Mouse (Mus musculus) spleen, postnatal 14 days (tissue): ENCODE results near the gene Rbmxl1.
"Not testable (repeated sequence)": the region's sequence is repeated elsewhere in the genome, so short reads cannot be mapped to it uniquely, and the experiment has no call there.

Source experiments
- DNase-seq, 2 experiments: peaks; one replicate each; pipeline ENCODE4 v3.0.0; 2021 to 2022; ENCODE audit warnings: low spot score in 2 of 2

Rbmxl1 gene

GRCm38 (mm10) chr8:78508719-78509272 lies at the start of gene Rbmxl1:
Gene Rbmxl1, minus strand, starts transcription at chr8:78508898.
- DNase-seq, result peak; percentile 84 to 91

GRCm38 (mm10) chr8:78556773-78557434 lies 48.2 kb upstream of the Rbmxl1 start:
- no peak for DNase-seq

- DNase-seq, result no peak
These were observed 47.1 kb upstream of the Rbmxl1 start for GRCm38 (mm10) chr8:78555817-78556216.

DNA sequence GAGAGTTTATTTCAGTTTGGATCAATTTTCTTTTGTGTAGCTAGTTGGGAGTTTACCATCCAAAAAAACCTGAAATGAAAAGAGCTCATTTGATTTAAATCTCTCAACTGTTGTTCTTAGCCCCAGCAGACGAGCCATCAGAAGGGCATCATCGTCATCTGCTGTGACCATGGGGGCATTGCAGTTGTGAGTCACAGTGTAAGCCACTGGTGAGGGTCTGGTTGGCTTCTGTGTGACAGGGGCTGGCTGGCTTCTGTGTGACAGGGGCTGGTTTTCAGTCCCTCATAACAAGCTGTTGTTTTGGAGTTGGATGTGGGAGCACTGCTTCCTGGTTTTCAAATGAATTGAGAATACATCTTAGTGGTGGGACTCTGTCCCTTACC lies 42.0 kb upstream of the Rbmxl1 start:
- DNase-seq, result no peak

DNA sequence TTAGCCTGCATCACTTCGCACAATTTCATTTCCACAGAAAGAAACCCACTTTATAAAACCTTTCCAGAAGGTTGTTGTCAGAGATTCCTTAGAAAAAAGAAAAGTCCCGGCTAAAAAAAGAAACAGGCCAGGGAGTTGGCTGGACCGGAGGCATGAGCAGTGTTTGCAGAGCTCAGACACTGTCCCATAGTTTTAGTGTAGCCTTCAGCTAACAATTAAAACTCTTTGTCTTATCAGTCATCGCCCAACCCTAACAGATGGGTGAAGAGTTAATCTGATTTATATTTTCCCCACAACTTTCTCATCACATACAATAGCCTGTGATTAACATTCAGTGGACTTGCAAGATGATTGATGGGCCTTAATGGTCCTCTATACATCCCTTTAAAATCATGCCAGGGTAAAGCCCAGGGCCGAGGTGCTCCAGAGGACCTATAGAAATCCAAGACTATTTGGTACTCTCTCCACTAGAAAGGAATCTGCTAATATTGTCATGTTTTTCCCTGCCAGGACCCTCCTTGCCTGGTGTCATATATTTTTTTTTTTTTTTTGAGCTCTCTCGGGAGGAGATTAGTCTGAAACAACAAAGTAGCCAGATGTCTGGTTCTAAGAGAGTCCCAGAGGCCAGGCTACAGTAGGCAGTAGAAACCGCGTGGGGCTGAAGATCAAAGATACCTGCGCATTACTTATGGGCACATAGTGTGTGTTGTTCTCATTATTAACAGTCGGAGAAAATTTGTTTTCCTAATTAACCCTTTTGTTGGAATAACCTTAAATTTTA lies 41.5 kb upstream of the Rbmxl1 start:
- DNase-seq, result no peak

DNA sequence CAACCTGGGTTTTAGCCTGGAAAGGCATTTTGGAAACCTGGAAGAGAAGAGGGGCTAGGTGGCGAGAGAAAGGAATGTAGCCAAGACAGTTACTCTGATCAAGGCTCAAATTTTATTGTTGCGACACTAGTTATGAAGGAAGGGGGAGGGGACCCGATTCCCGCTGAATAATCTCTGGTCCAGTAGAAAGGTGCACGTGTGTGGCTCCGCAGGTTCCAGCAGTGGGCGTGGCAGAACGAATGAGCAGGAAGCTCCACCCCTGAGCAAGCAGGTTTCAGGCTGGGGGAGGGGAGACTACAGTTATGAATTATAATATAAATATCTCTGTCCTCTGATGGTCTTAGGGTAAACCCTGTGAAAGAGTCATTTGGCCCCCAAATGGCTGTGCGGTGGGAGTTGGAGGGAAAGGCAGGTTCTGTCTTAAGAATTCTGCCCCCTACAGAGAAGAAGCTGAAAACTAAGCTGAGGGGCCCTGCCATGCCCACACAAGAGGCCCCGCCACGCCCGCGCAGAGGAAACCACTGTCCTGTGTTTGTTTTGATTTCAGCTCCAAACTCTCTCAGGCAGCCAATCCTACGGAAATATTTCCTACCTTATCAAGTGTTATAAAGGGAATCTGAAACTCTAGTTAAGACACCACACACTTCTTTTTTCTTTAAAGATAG lies 36.6 kb upstream of the Rbmxl1 start:
- DNase-seq, result not testable (repeated sequence)

GRCm38 (mm10) chr8:78544545-78544944 lies 35.8 kb upstream of the Rbmxl1 start:
- DNase-seq, result no peak

GRCm38 (mm10) chr8:78543621-78544020 lies 34.9 kb upstream of the Rbmxl1 start:
- DNase-seq, result no peak

DNA sequence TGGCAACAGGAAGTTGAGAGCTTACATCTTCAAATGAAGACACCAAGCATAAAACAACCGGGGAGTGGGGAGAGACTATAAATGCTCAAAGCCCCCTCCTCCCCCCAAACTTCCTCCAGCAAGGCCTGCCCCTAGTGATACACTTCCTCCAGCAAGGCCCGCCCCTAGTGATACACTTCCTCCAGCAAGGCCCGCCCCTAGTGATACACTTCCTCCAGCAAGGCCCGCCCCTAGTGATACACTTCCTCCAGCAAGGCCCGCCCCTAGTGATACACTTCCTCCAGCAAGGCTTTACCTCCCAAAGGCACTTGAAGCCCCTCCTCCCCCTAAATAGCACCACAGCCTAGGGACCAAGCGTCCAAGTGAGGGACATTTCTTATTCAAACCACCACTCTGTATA lies 34.0 kb upstream of the Rbmxl1 start:
- not testable (repeated sequence) for DNase-seq

DNA sequence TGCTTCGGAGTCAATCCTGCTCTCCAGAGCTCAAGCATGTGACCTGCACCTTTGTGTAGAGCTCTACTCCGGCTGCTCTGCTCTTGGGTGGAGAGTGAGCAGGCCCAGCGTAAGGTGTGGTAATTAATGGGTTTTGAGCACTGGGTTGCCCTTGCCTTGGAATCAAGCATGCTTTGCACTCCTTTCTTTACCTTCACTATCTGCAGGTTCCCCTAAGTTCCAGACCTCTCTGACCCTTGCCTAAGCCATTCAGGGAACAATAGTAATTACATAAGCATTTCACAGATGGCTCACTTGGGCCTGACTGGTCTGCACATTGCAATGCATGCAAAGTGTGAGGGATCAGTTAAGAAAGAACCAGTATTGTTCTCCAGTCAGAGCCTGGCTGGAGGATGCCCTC lies 29.1 kb upstream of the Rbmxl1 start:
- no peak for DNase-seq

GRCm38 (mm10) chr8:78536716-78537115 lies 28.0 kb upstream of the Rbmxl1 start:
- no peak for DNase-seq

DNA sequence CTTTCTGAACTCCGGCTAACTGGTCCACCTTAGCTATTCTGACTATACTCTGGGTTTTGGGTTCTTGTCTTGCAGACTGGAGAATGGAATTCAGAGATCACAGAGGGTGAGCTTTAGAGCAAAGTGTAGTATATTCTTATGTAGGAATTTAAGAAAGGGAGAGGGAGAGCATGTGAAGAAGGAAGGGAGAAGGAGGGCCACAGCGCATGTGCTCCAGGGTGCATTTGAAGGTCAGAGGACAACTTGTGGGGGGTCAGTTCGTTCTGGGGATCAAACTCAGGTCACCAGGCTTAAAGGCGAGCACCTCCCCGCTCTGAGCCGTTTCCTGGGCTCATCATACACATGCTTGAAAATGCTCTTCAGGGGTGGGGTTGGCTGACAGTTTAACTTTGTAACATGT lies 25.3 kb upstream of the Rbmxl1 start:
- DNase-seq, result no peak

DNA sequence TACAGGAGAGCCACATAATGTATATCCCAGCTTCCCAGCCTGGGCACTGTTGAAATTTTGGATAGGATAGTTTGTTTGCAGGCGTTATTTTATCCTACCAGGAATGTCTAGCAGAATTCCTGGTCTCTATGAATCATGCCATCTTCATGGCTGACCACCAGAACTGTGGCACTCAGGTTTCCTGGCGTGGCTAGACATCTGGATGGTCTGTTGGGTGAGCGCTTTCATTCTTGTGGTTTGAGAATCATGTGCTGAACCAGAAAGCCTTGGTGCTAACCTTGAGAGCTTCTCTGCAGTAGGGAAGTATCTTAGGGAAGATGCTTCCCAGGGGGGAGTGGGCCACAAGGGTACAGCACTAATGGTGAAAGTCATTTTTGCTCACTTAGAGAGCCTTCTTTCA lies 6.4 kb upstream of the Rbmxl1 start:
- no peak for DNase-seq

- DNase-seq, result no peak
These were observed 6.0 kb upstream of the Rbmxl1 start for GRCm38 (mm10) chr8:78514706-78515105.

- no peak for DNase-seq
These were observed 4.4 kb upstream of the Rbmxl1 start for GRCm38 (mm10) chr8:78513106-78513505.

- DNase-seq, result no peak
These were observed 2.2 kb upstream of the Rbmxl1 start for GRCm38 (mm10) chr8:78510926-78511325.

DNA sequence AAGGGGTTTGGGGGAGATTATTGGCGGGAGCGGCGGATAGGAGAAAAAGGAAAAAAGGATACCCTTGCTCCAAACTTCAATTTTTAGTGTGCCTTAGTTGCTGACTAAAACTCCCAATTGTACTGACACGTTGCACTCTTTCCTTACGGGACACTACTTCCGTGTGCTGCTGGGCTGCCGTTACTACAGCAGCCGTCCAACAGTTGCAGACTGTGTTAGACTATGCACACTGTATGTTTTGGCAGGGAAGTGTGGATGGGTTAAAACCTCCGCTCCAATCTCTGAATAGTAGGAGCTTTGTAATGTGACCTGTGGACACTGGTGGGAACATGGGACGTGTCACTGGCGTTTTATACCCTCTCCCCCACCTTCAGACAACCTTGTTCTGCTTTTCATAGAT lies 1.4 kb upstream of the Rbmxl1 start:
- DNase-seq, result no peak

DNA sequence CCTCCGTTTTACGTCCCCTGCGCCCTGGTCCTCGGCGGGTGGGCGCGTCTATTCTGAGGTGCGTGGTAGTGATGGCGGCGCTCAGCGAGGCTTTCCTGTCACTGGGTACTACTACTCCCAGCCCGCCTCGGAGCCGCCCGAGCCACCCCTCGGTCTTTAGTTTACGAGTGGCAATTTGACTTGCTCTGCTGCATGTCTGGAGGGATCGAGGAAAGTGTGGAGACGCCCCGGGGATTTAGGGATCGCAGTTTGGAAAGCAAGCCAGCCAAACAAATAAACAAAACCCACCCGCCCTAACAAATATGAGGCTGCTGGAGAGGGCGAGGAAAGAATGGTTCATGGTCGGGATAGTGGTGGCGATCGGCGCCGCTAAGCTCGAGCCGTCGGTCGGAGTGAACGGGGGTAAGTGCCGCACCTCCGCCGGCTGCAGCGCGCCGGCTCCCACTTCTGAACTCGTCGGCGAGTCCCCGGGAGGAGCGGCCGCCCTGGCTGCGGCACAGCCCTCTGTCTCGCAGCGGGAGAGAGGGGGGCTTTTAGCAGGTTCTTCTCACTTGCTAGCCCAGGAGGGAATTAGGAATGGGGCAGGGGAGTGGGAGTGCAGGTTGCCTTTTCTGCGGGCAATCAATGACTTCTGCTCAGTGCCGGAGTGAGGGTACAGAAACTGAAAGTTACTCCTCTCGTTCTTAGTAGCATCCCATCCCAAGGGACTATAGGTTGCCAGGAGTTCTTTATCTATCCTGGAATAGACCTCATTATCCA lies 754 bp upstream of the Rbmxl1 start, which contains the start of gene Slc10a7:
Slc10a7 (plus strand) TSS at position 74 of the 759 bp plus-strand sequence.
- peak; percentile 67 to 80 for DNase-seq

DNA sequence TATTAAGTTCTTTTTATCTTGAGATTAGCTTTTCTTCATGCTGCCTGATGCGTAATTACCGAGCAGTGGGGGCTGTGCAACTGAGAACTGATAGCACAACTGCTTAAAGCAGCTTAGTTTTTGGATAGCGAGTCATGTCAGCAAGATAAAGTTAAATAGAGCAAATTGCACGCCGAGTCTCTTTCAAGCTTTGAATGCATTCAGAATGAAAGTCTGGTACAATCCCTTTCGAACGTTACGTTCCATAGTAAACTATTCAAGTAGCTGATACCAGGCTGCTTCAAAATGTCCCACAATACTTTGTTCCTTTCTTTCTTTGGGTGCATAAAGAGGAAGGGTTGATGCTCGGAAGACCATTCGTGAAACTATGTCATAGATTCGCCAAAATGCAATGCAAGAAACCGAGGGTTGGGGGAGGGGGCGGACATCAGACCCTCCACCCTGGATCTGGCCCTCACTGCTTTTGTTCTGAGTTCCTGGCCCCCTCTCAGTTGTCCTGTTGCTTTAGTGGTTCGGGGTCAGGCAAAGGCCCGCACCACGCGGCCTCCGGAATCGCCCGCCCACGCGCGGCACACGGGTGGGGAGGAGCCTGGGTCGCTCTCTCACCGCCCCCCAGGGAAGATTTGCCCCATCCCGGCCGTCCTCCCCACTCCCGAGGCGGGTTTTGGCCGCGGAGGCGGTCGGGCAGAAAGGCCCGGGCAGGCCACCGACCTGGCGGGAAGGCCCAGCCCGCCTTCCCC lies 549 bp downstream of the Rbmxl1 start:
- DNase-seq, result peak; percentile 31 to 45

DNA sequence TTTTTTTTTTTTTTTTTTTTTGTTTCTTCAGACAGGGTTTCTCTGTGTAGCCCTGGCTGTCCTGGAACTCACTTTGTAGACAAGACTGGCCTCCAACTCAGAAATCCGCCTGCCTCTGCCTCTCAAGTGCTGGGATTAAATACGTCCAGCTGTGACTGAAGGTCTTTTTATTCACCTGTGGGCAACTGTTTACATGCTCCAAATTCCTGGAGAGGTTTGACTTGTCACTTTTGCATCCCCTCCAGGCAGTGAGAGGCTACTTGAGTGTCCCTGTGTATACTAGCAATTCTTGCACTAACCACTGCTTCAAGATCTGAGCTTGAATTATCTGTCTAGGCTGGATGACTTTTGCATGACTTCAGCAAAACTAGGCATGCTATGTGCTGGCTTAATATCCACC lies 6.0 kb downstream of the Rbmxl1 start:
- DNase-seq, result no peak

GRCm38 (mm10) chr8:78496273-78496672 lies 12.4 kb downstream of the Rbmxl1 start:
- not testable (repeated sequence) for DNase-seq
